Mouse (Mus musculus) heart, embryonic 15.5 days (tissue): ENCODE results near the gene Trpv5. TPM values are rescaled to one million over a fixed set of nuclear protein-coding genes. Genes with fewer than 3 reads are reported as not detected.

Experiments
- ATAC-seq: fragments of 200-750 bp; cut with Nextera tagmentation; replicated peaks from 2 replicates; pipeline ENCODE4 v1.8.0; 2017; ENCODE audit warnings: low read depth, moderate TSS enrichment; ENCODE audit not compliant: insufficient number of reproducible peaks, insufficient read depth, low FRiP score
- H3K27ac ChIP-seq: fragments of 300-500 bp; sonication (generic); 2 replicates; pipeline ENCODE4 v1.5.1; 2015; ENCODE audit warnings: mild to moderate bottlenecking, inconsistent platforms
- H3K27me3 ChIP-seq: fragments of 300-500 bp; sonication (generic); 2 replicates; pipeline ENCODE4 v1.6.1; 2015; ENCODE audit warnings: inconsistent platforms
- H3K36me3 ChIP-seq: fragments of 300-500 bp; sonication (generic); 2 replicates; pipeline ENCODE4 v1.6.1; 2015; ENCODE audit warnings: mild to moderate bottlenecking, inconsistent platforms
- H3K4me1 ChIP-seq: fragments of 300-500 bp; sonication (generic); replicated peaks from 2 replicates; pipeline ENCODE4 v1.6.1; 2015; ENCODE audit warnings: inconsistent platforms
- H3K4me2 ChIP-seq: fragments of 300-500 bp; sonication (generic); 2 replicates; pipeline ENCODE4 v1.6.1; 2015; ENCODE audit warnings: inconsistent platforms, mild to moderate bottlenecking, moderate library complexity
- H3K4me3 ChIP-seq: fragments of 300-500 bp; sonication (generic); 2 replicates; pipeline ENCODE4 v1.5.1; 2015; ENCODE audit warnings: mild to moderate bottlenecking, inconsistent platforms
- H3K9ac ChIP-seq: fragments of 300-500 bp; sonication (generic); 2 replicates; pipeline ENCODE4 v1.6.1; 2015; ENCODE audit warnings: mild to moderate bottlenecking, inconsistent platforms
- H3K9me3 ChIP-seq: fragments of 300-500 bp; sonication (generic); replicated peaks from 2 replicates; pipeline ENCODE4 v1.6.1; 2016; ENCODE audit warnings: inconsistent platforms
- WGBS: fragments of 180-500 bp; shearing (Covaris S2); methylation state at CpG from one replicate; pipeline ENCODE4 v1.1.7; 2015; ENCODE audit warnings: mixed read lengths; 5-methylcytosine and 5-hydroxymethylcytosine counted together
- polyA plus RNA-seq: library from polyadenylated mRNA; unstranded; fragments of >200 nt; fragmentation: Nextera tagmentation; extraction: Ambion mirVana; gene quantifications from 2 replicates; pipeline ENCODE4 v1.2.1, GENCODE M21; 2015

The Trpv5 gene
- polyA plus RNA-seq, 1 experiment from 2014 or later, result not detected

DNA sequence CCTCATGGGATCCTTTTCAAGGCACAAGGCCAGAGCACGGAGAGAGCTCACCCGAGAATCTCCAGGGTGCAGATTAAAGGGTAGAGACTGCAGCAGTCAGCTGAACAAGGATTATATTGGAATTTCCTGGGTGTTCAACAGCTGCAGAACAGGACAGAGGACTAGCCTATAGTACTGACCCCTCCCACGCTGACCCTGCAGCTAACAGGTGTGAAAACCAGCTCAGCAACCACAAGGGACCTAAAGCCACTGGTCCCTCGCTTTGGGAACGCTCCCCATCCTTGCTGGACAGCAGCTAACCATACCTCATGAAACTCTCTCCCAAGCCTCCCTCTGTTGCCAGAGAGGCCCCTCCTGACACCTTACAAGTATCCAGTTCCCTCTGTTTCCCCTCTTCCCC, 72.9 kb downstream of the Trpv5 start:
- H3K27ac ChIP-seq, result no peak overlapping the region
- H3K27me3 ChIP-seq, result peaks cover 22% of the 10 kb centered on the region
- WGBS, result 56% methylated on average over 5 of the region's 5 CpGs
- no peak overlapping the region for H3K9ac ChIP-seq
- peaks cover 8% of the 10 kb centered on the region for H3K4me1 ChIP-seq
- no peak overlapping the region for H3K4me3 ChIP-seq
- ATAC-seq, result no peak
- H3K4me2 ChIP-seq, result no peak overlapping the region
- no peaks in the 10 kb centered on the region for H3K9me3 ChIP-seq
- H3K36me3 ChIP-seq, result no peaks in the 10 kb centered on the region

DNA sequence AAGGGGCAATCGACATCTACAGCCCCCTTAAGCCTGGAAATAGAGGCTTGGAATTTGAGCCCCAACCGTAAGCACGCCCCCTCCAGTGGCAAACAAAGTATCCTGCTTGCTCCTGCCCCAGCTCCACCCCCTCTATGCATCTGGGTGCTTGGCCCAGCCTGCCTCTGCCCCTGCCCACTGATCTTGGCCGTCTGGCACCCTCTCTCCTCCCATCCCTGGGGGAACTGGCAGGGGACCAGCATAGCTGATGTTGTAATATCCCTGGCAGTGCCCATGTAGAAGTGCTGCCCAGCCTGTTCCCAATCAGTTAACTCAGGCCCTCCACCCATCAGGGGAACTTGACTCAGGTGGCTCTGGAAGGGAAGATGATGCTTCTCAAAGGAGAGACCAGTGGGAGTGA, 74.4 kb downstream of the Trpv5 start:
- peak overlapping the region; percentile 77; the same call in 1 of the 2 replicates for H3K9ac ChIP-seq
- WGBS, result 13% methylated on average over 4 of the region's 4 CpGs
- ATAC-seq, result no peak
- peaks cover 8% of the 10 kb centered on the region for H3K4me1 ChIP-seq
- H3K4me3 ChIP-seq, result peak overlapping the region; percentile 85
- H3K27me3 ChIP-seq, result peaks cover 22% of the 10 kb centered on the region
- no peaks in the 10 kb centered on the region for H3K36me3 ChIP-seq
- peak overlapping the region; percentile 86 for H3K4me2 ChIP-seq
- no peak overlapping the region for H3K27ac ChIP-seq
- no peaks in the 10 kb centered on the region for H3K9me3 ChIP-seq

DNA sequence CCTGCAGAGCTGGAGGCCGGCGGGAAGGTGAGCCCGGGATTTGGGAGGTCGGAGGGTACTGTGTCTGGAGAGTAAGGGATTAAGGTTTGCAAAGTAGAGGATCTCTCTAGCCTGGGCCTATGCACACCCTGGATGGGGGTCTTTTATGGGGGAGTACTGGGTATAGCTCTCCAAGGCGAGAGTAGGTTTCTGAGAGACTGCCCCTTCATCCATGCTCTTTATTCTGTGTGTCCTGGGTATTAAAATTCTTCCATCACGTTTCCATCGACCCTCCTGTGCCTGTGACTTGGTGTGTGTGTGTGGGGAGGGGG, 74.8 kb downstream of the Trpv5 start:
- Histone ChIP-seq H3K4me3 (peak overlapping the region; percentile 85), H3K36me3 (no peaks in the 10 kb centered on the region), H3K27me3 (peaks cover 22% of the 10 kb centered on the region), H3K4me1 (peaks cover 8% of the 10 kb centered on the region), H3K9ac (peak overlapping the region; percentile 77), H3K4me2 (peak overlapping the region; percentile 86), H3K9me3 (no peaks in the 10 kb centered on the region), H3K27ac (peak overlapping the region; percentile 81; the same call in 1 of the 2 replicates)
- 3% methylated on average over 7 of the region's 7 CpGs for WGBS
- no peak; the same call in 1 of the 2 replicates for ATAC-seq

DNA sequence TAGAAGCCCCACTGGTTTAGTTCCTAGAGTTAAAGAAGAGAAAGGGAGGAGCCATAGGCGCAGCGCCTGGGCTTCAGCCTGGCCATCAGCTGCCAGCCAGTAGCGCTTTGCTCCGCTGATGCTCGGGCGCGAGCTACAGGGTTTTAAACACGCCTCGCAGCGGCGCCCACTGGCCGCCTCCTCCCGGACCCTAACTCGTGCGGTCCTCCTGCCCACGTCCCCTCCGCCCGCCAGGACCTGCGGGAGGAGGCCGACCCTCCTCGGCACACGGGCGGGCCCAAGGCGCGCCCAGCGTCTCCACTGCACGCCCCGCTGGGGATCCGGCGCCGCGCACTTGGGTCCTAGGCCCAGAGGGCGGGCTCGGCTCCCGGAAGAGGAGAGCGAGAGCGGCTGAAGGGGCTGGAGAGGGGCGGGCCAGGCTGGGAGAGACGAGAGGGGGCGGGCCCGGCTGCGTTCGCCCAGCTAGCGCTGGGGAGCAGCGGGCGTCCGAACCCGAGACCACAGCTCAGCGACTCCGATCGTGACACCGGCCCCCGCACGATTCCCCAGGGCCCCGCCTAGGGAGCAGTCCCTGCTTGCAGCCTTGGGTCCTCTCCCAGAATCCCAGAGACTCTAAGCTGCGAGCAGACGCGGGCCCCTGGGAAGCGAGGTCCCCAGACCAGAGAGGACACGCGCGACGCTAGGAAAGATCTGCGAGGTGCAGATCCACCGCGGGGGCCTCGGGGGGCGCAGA, 75.3 kb downstream of the Trpv5 start, which contains the start of gene Ephb6:
Ephb6 (plus strand) TSS at position 422 of the 733 bp plus-strand sequence.
- ATAC-seq, result peak; percentile 93
- Histone ChIP-seq H3K9me3 (no peaks in the 10 kb centered on the region), H3K27ac (peak within 1 kb of the TSS; percentile 81), H3K27me3 (peaks cover 22% of the 10 kb centered on the region), H3K4me3 (peak within 1 kb of the TSS; percentile 85), H3K36me3 (no peaks in the 10 kb centered on the region), H3K4me1 (peaks cover 8% of the 10 kb centered on the region), H3K9ac (peak within 1 kb of the TSS; percentile 77), H3K4me2 (peak within 1 kb of the TSS; percentile 86)
- WGBS, result under 1% methylated on average over 66 of the region's 68 CpGs

DNA sequence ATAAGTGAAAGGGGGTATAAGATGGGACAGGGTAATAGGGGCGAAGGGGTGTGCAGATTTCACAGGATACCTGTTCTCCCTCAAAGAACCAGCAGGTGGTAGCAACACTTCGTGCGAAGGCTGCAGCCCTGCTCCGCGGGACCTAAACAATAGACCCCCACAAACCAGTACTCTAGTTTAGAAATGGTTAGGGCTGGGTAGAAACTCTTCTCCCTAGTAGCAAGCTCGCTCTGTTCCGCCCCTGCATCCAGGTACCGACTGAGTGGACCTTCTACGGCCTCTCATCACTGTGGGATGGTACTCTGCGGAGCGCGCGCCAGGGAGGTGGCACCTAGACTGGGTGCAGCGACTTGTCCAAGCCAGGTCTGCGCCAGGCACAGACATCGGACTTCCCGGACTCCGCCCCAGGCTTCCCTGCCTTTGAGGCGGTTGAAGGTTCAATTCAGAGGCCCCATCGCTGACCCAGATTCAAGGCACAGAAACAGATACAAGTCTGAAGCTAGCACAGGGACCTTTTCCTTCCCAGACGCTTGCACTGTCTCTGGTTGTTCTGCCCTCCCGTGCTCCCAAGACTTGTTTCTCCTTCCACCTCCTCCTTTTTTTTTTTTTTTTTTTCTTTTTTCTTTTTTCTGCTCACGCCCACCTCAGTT, 76.0 kb downstream of the Trpv5 start:
- peaks cover 8% of the 10 kb centered on the region for H3K4me1 ChIP-seq
- no peaks in the 10 kb centered on the region for H3K9me3 ChIP-seq
- peaks cover 22% of the 10 kb centered on the region for H3K27me3 ChIP-seq
- H3K27ac ChIP-seq, result peak overlapping the region; percentile 81
- ATAC-seq, result peak; percentile 40
- H3K9ac ChIP-seq, result peak overlapping the region; percentile 77
- no peaks in the 10 kb centered on the region for H3K36me3 ChIP-seq
- H3K4me3 ChIP-seq, result peak overlapping the region; percentile 85
- WGBS, result under 1% methylated on average over 22 of the region's 23 CpGs
- H3K4me2 ChIP-seq, result peak overlapping the region; percentile 86

Other genes with a start within 250 kb of the Trpv5 start
- gene Gm10334, start 234.6 kb downstream of the Trpv5 start, polyA plus RNA-seq, result not detected in 2 replicates
- not detected in 2 replicates for gene Prss1, start 221.8 kb downstream of the Trpv5 start, polyA plus RNA-seq
- not detected in 2 replicates for gene Prss2, start 159.0 kb downstream of the Trpv5 start, polyA plus RNA-seq
- 5.2 and 8.5 TPM in 2 replicates for gene Ephb6, start 75.3 kb downstream of the Trpv5 start, polyA plus RNA-seq
- gene Trpv6, start 44.4 kb downstream of the Trpv5 start, polyA plus RNA-seq, result 0.11 TPM in 1 of 2 replicates, not detected in the other
- not detected in 2 replicates for gene Llcfc1, start 3.7 kb upstream of the Trpv5 start, polyA plus RNA-seq
- 2.3 and 4.7 TPM in 2 replicates for gene Kel, start 23.6 kb upstream of the Trpv5 start, polyA plus RNA-seq
- not detected in 2 replicates for gene Olfr459, start 94.4 kb upstream of the Trpv5 start, polyA plus RNA-seq
- not detected in 2 replicates for gene Pip, start 166.8 kb upstream of the Trpv5 start, polyA plus RNA-seq
- not detected in 2 replicates for gene Sval2, start 172.2 kb upstream of the Trpv5 start, polyA plus RNA-seq